Mouse (Mus musculus): ENCODE results near the gene Gm21836.
"Not testable (repeated sequence)": the region's sequence is repeated elsewhere in the genome, so short reads cannot be mapped to it uniquely, and the experiment has no call there.

Gm21836 gene

GRCm38 (mm10) chr9:124493693-124494092 lies at the start of gene Gm21836:
Gene Gm21836 (minus strand): TSS chr9:124493793.
- TF ChIP-seq GATA4 (IDR thresholded peaks at IDR 0.05; ENCODE audit: insufficient replicate concordance, low read length), result not testable (repeated sequence)

- no peak for TF ChIP-seq GATA4 (IDR thresholded peaks at IDR 0.05; ENCODE audit: insufficient replicate concordance, low read length)
Measured at GRCm38 (mm10) chr9:124478081-124478480, 15.5 kb downstream of the Gm21836 start.

GRCm38 (mm10) chr9:124476096-124476902 lies 17.3 kb downstream of the Gm21836 start, which contains the start of gene Ppp2r3d:
Gene Ppp2r3d (minus strand): TSS chr9:124476898.
- no peak for TF ChIP-seq GATA4 (IDR thresholded peaks at IDR 0.05; ENCODE audit: insufficient replicate concordance, low read length)

GRCm38 (mm10) chr9:124475689-124476088 lies 17.9 kb downstream of the Gm21836 start:
- no peak for TF ChIP-seq GATA4 (IDR thresholded peaks at IDR 0.05; ENCODE audit: insufficient replicate concordance, low read length)

GRCm38 (mm10) chr9:124456572-124456971 lies 37.0 kb downstream of the Gm21836 start:
- no peak for TF ChIP-seq GATA4 (IDR thresholded peaks at IDR 0.05; ENCODE audit: insufficient replicate concordance, low read length)
